Mouse (Mus musculus): ENCODE data around the gene Gm13283.
A peak's percentile ranks its signal among the peaks of the same experiment; 100 is the strongest.
"Not testable (repeated sequence)": the region's sequence is repeated elsewhere in the genome, so short reads cannot be mapped to it uniquely, and the experiment has no call there.

Gm13283 gene

GRCm38 (mm10) chr4:88759610-88760268 is at the start of gene Gm13283:
Gm13283 (plus strand) TSS chr4:88760119.
- DNase-seq = peak; percentile 37 to 39

- DNase-seq = no peak
Measured at GRCm38 (mm10) chr4:88714281-88714680, 45.6 kb upstream of the Gm13283 start.

- DNase-seq = peak; percentile 30 to 44
Measured at GRCm38 (mm10) chr4:88715059-88715458, 44.9 kb upstream of the Gm13283 start.

- DNase-seq = peak in 1 of 2 experiments; percentile 27
Measured at GRCm38 (mm10) chr4:88718715-88719114, 41.2 kb upstream of the Gm13283 start.

- DNase-seq = peak; percentile 95 to 97
Measured at GRCm38 (mm10) chr4:88721791-88722721, 37.9 kb upstream of the Gm13283 start, which contains the start of the genes Gm26566 and Klhl9. Gm26566 (plus strand) TSS chr4:88721805. Klhl9 (minus strand) TSS chr4:88722465.

- DNase-seq = no peak
Measured at GRCm38 (mm10) chr4:88723497-88724090, 36.3 kb upstream of the Gm13283 start.

- no peak for DNase-seq
Measured at GRCm38 (mm10) chr4:88726727-88727126, 33.2 kb upstream of the Gm13283 start.

GRCm38 (mm10) chr4:88727324-88727723 is 32.6 kb upstream of the Gm13283 start:
- DNase-seq = peak in 1 of 2 experiments; percentile 26

- peak; percentile 66 to 77 for DNase-seq
Measured at GRCm38 (mm10) chr4:88738480-88738879, 21.4 kb upstream of the Gm13283 start.

- DNase-seq = no peak
Measured at GRCm38 (mm10) chr4:88739036-88739435, 20.9 kb upstream of the Gm13283 start.

GRCm38 (mm10) chr4:88741426-88741825 is 18.5 kb upstream of the Gm13283 start:
- DNase-seq = no peak

- DNase-seq = no peak
Measured at GRCm38 (mm10) chr4:88742771-88743371, 17.0 kb upstream of the Gm13283 start.

GRCm38 (mm10) chr4:88744207-88744606 is 15.7 kb upstream of the Gm13283 start:
- DNase-seq = no peak

GRCm38 (mm10) chr4:88749926-88750325 is 10.0 kb upstream of the Gm13283 start:
- DNase-seq = no peak

GRCm38 (mm10) chr4:88754818-88755340 is 5.0 kb upstream of the Gm13283 start, which contains the start of gene Gm13271:
Gm13271 (plus strand) TSS chr4:88754868.
- peak; percentile 67 to 75 for DNase-seq

- DNase-seq = peak in 1 of 2 experiments; percentile 20
Measured at GRCm38 (mm10) chr4:88756581-88757513, 3.1 kb upstream of the Gm13283 start.

GRCm38 (mm10) chr4:88757628-88758031 is 2.3 kb upstream of the Gm13283 start:
- peak; percentile 90 to 93 for DNase-seq

GRCm38 (mm10) chr4:88758751-88759150 is 1.2 kb upstream of the Gm13283 start:
- DNase-seq = not testable (repeated sequence)

- peak; percentile 71 to 79 for DNase-seq
Measured at GRCm38 (mm10) chr4:88760431-88760830, 512 bp downstream of the Gm13283 start.

GRCm38 (mm10) chr4:88761776-88762175 is 1.9 kb downstream of the Gm13283 start:
- peak; percentile 61 to 65 for DNase-seq

- peak in 1 of 2 experiments; percentile 33 for DNase-seq
Measured at GRCm38 (mm10) chr4:88762341-88762740, 2.4 kb downstream of the Gm13283 start.

Measured in cerebellum, postnatal 25 days (tissue).